Mouse (Mus musculus) thymus, postnatal 25 days (tissue): ENCODE measurements around the gene Akap17b.
"Not testable (repeated sequence)": the region's sequence is repeated elsewhere in the genome, so short reads cannot be mapped to it uniquely, and the experiment has no call there.

Experiments
- DNase-seq: peaks from one replicate; pipeline ENCODE4 v3.0.0; 2022

The Akap17b gene

GRCm38 (mm10) chrX:36644657-36645551, at the start of gene Akap17b:
Akap17b (minus strand) TSS chrX:36645395.
- peak; percentile 81 for DNase-seq

- peak; percentile 2 for DNase-seq
These were observed 46.2 kb upstream of the Akap17b start for GRCm38 (mm10) chrX:36691365-36691764.

- DNase-seq = peak; percentile 18
These were observed 44.5 kb upstream of the Akap17b start for GRCm38 (mm10) chrX:36689655-36690054.

GRCm38 (mm10) chrX:36676836-36677235, 31.6 kb upstream of the Akap17b start:
- no peak for DNase-seq

- no peak for DNase-seq
These were observed 27.5 kb upstream of the Akap17b start for GRCm38 (mm10) chrX:36672708-36673107.

GRCm38 (mm10) chrX:36640046-36640445, 5.1 kb downstream of the Akap17b start:
- DNase-seq = no peak

GRCm38 (mm10) chrX:36630771-36631170, 14.4 kb downstream of the Akap17b start:
- no peak for DNase-seq

GRCm38 (mm10) chrX:36628102-36628501, 17.1 kb downstream of the Akap17b start:
- DNase-seq = no peak

GRCm38 (mm10) chrX:36609117-36609516, 36.1 kb downstream of the Akap17b start:
- DNase-seq = no peak

GRCm38 (mm10) chrX:36604040-36604439, 41.2 kb downstream of the Akap17b start:
- DNase-seq = no peak

- no peak for DNase-seq
These were observed 42.3 kb downstream of the Akap17b start for GRCm38 (mm10) chrX:36602926-36603325.

GRCm38 (mm10) chrX:36600066-36600465, 45.1 kb downstream of the Akap17b start:
- no peak for DNase-seq

- no peak for DNase-seq
These were observed 45.5 kb downstream of the Akap17b start for GRCm38 (mm10) chrX:36599656-36600055.

- peak; percentile 9 for DNase-seq
These were observed 46.3 kb downstream of the Akap17b start for GRCm38 (mm10) chrX:36598861-36599344.

- DNase-seq = no peak
These were observed 46.8 kb downstream of the Akap17b start for GRCm38 (mm10) chrX:36598390-36598810.

- DNase-seq = peak; percentile 87
These were observed 47.3 kb downstream of the Akap17b start, which contains the start of gene Pgrmc1 for GRCm38 (mm10) chrX:36597707-36598389. Pgrmc1 (plus strand) TSS chrX:36598206.

GRCm38 (mm10) chrX:36596483-36597120, 48.6 kb downstream of the Akap17b start:
- not testable (repeated sequence) for DNase-seq

- no peak for DNase-seq
These were observed 49.9 kb downstream of the Akap17b start for GRCm38 (mm10) chrX:36595247-36595646.

GRCm38 (mm10) chrX:36591539-36591938, 53.7 kb downstream of the Akap17b start:
- DNase-seq = no peak

GRCm38 (mm10) chrX:36591120-36591519, 54.1 kb downstream of the Akap17b start:
- DNase-seq = no peak

GRCm38 (mm10) chrX:36590266-36590665, 54.9 kb downstream of the Akap17b start:
- DNase-seq = no peak

GRCm38 (mm10) chrX:36587304-36588209, 57.6 kb downstream of the Akap17b start:
- DNase-seq = no peak
